Mouse (Mus musculus) heart, postnatal 10 days (tissue): ENCODE measurements around the gene Zfp575. TPM values are rescaled to one million over a fixed set of nuclear protein-coding genes. Genes with fewer than 3 reads are reported as not detected.

Experiments
- total RNA-seq, 2 experiments: library from RNA; stranded (reverse); gene quantifications; 2 replicates each; pipeline ENCODE4 v1.2.3; 2021

Zfp575 gene
- total RNA-seq, 2 experiments from 2014 or later, result 0.32 to 0.45 TPM

Other genes with a start within 250 kb of the Zfp575 start
- gene Lypd5, start 238.4 kb downstream of the Zfp575 start, total RNA-seq, result not detected
- gene Kcnn4, start 217.4 kb downstream of the Zfp575 start, total RNA-seq, result 1 to 10 TPM; 1.2 to 2.2 TPM
- gene Smg9, start 188.0 kb downstream of the Zfp575 start, total RNA-seq, result 10 to 100 TPM; 12.8 to 14.9 TPM
- gene Irgc1, start 135.3 kb downstream of the Zfp575 start, total RNA-seq, result not detected
- gene Plaur, start 125.2 kb downstream of the Zfp575 start, total RNA-seq, result 1 to 10 TPM; 4.2 to 6.1 TPM
- 10 to 100 TPM; 18.6 to 22.7 TPM for gene Cadm4, start 105.6 kb downstream of the Zfp575 start, total RNA-seq
- gene Zfp428, start 80.6 kb downstream of the Zfp575 start, total RNA-seq, result 10 to 100 TPM; 15.3 to 18.8 TPM
- gene AC161166.1, start 75.2 kb downstream of the Zfp575 start, total RNA-seq, result not detected
- gene Irgq, start 57.0 kb downstream of the Zfp575 start, total RNA-seq, result 10 to 100 TPM; 18.3 to 20.1 TPM
- gene Pinlyp, start 41.5 kb downstream of the Zfp575 start, total RNA-seq, result not detected
- gene Xrcc1, start 41.4 kb downstream of the Zfp575 start, total RNA-seq, result 10 to 100 TPM; 28.8 to 33.2 TPM
- gene Ethe1, start 98 bp downstream of the Zfp575 start, total RNA-seq, result 10 to 100 TPM; 20.5 to 25.0 TPM
- under 1 TPM; 0.22 to 0.48 TPM for gene Phldb3, start 23.1 kb upstream of the Zfp575 start, total RNA-seq
- gene Lypd3, start 48.9 kb upstream of the Zfp575 start, total RNA-seq, result not detected
- gene Tex101, start 89.0 kb upstream of the Zfp575 start, total RNA-seq, result not detected
- not detected for gene BC049730, start 121.6 kb upstream of the Zfp575 start, total RNA-seq
- not detected for gene Gm4763, start 139.3 kb upstream of the Zfp575 start, total RNA-seq
- gene Cd177, start 172.7 kb upstream of the Zfp575 start, total RNA-seq, result under 1 TPM in 1 of 2 experiments, not detected in 1; 0.14 TPM
- gene Ceacam10, start 189.6 kb upstream of the Zfp575 start, total RNA-seq, result not detected